Mouse (Mus musculus): ENCODE data around the gene Gm21865.
"Not testable (repeated sequence)": the region's sequence is repeated elsewhere in the genome, so short reads cannot be mapped to it uniquely, and the experiment has no call there.

Gm21865 gene

DNA sequence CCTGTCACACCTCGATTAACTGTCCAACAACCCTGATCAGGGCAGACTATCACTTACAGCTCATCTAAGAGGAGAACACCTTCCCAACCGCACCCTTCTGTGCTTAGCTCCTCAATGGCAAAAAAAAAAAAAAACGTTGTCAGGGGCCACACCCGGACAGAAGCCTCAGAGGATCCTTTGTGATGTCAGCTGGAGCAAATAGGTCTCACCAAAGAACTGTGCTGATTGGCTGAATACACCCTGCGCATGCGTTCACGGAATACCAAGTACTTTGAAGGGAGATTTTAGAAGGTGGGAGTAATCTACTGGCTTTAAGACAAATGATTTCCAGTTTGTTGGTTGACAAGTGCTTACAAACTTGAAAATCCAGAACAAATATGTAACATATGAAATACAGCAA lies at the start of gene Gm21865:
Gene Gm21865 (minus strand): TSS at position 101 of the 400 bp plus-strand sequence.
- DNase-seq (ENCODE audit: low read depth) = not testable (repeated sequence)

Measured in 416B (cell line).